Mouse (Mus musculus): ENCODE data around the gene Zfand2b. TPM values are rescaled to one million over a fixed set of nuclear protein-coding genes. Genes with fewer than 3 reads are reported as not detected.

Zfand2b gene
- 10 to 100 TPM; 30.9 to 32.7 TPM for total RNA-seq (2021)
- long read RNA-seq, experiment 1, transcript Zfand2b-204 (10 exons, 1,206 nt): major isoform, 7 of 22 reads
- long read RNA-seq, experiment 1, partial matches to known transcripts: 3 of 22 reads
- long read RNA-seq, experiment 1, other reads (novel, unspliced or antisense): 9 of 22 reads
- long read RNA-seq, experiment 2, transcript Zfand2b-204 (10 exons, 1,206 nt): major isoform, 15 of 45 reads
- long read RNA-seq, experiment 2, partial matches to known transcripts: 6 of 45 reads
- long read RNA-seq, experiment 2, other reads (novel, unspliced or antisense): 21 of 45 reads

- DNase-seq (ENCODE audit: low spot score in 2 of 2): peak; percentile 89 to 95
These were observed at the start of gene Zfand2b for GRCm38 (mm10) chr1:75168472-75169464. Zfand2b (plus strand) TSS chr1:75168646.

GRCm38 (mm10) chr1:75122211-75122610, 46.2 kb upstream of the Zfand2b start:
- DNase-seq (ENCODE audit: low spot score in 2 of 2): no peak

GRCm38 (mm10) chr1:75124346-75125321, 43.8 kb upstream of the Zfand2b start, which contains the start of gene Nhej1:
Nhej1 (minus strand) TSS chr1:75125200.
- peak; percentile 93 to 94 for DNase-seq (ENCODE audit: low spot score in 2 of 2)

- DNase-seq (ENCODE audit: low spot score in 2 of 2): no peak
These were observed 43.0 kb upstream of the Zfand2b start for GRCm38 (mm10) chr1:75125418-75125817.

GRCm38 (mm10) chr1:75128641-75129040, 39.8 kb upstream of the Zfand2b start:
- no peak for DNase-seq (ENCODE audit: low spot score in 2 of 2)

- no peak for DNase-seq (ENCODE audit: low spot score in 2 of 2)
These were observed 34.8 kb upstream of the Zfand2b start, which contains the start of gene Slc23a3 for GRCm38 (mm10) chr1:75133421-75134207. Slc23a3 (minus strand) TSS chr1:75133890.

- no peak for DNase-seq (ENCODE audit: low spot score in 2 of 2)
These were observed 32.2 kb upstream of the Zfand2b start for GRCm38 (mm10) chr1:75136293-75136692.

- DNase-seq (ENCODE audit: low spot score in 2 of 2): no peak
These were observed 31.7 kb upstream of the Zfand2b start for GRCm38 (mm10) chr1:75136730-75137129.

GRCm38 (mm10) chr1:75138448-75138847, 30.0 kb upstream of the Zfand2b start:
- DNase-seq (ENCODE audit: low spot score in 2 of 2): no peak

- no peak for DNase-seq (ENCODE audit: low spot score in 2 of 2)
These were observed 27.8 kb upstream of the Zfand2b start for GRCm38 (mm10) chr1:75140601-75141190.

GRCm38 (mm10) chr1:75141486-75142190, 26.8 kb upstream of the Zfand2b start:
- DNase-seq (ENCODE audit: low spot score in 2 of 2): peak; percentile 42 to 57

GRCm38 (mm10) chr1:75142301-75143261, 25.9 kb upstream of the Zfand2b start, which contains the start of the genes Cnppd1 and Retreg2:
Cnppd1 (minus strand) TSS chr1:75142711.
Retreg2 (plus strand) TSS chr1:75142778.
- DNase-seq (ENCODE audit: low spot score in 2 of 2): peak; percentile 96

GRCm38 (mm10) chr1:75145589-75145988, 22.9 kb upstream of the Zfand2b start:
- DNase-seq (ENCODE audit: low spot score in 2 of 2): no peak

GRCm38 (mm10) chr1:75147411-75148135, 20.9 kb upstream of the Zfand2b start:
- DNase-seq (ENCODE audit: low spot score in 2 of 2): no peak

- no peak for DNase-seq (ENCODE audit: low spot score in 2 of 2)
These were observed 19.7 kb upstream of the Zfand2b start for GRCm38 (mm10) chr1:75148727-75149126.

- DNase-seq (ENCODE audit: low spot score in 2 of 2): no peak
These were observed 12.6 kb upstream of the Zfand2b start for GRCm38 (mm10) chr1:75155837-75156236.

GRCm38 (mm10) chr1:75158990-75159389, 9.5 kb upstream of the Zfand2b start:
- no peak for DNase-seq (ENCODE audit: low spot score in 2 of 2)
